Mouse (Mus musculus) thymus, adult 2 months (tissue): ENCODE measurements around the gene Carns1. TPM values are rescaled to one million over a fixed set of nuclear protein-coding genes. Genes with fewer than 3 reads are reported as not detected.
A peak's percentile ranks its signal among the peaks of the same experiment; 100 is the strongest.
"Not testable (repeated sequence)": the region's sequence is repeated elsewhere in the genome, so short reads cannot be mapped to it uniquely, and the experiment has no call there.

Experiments used
- DNase-seq: peaks from one replicate; pipeline ENCODE4 v3.0.0; 2021
- H3K27ac ChIP-seq: fragments of 200-500 bp; 2 replicates; pipeline ENCODE4 v1.5.1; 2012; ENCODE audit warnings: low read length, control low read depth; ENCODE audit not compliant: control insufficient read depth, insufficient read depth
- H3K27me3 ChIP-seq: fragments of 200-500 bp; 2 replicates; pipeline ENCODE4 v1.6.1; 2012; ENCODE audit warnings: mild to moderate bottlenecking, low read length, moderate library complexity, mixed read lengths; ENCODE audit not compliant: control insufficient read depth, insufficient read depth
- H3K36me3 ChIP-seq: fragments of 200-500 bp; 2 replicates; pipeline ENCODE4 v1.6.1; 2012; ENCODE audit warnings: mild to moderate bottlenecking, low read length, moderate library complexity; ENCODE audit not compliant: control insufficient read depth, insufficient read depth
- H3K4me1 ChIP-seq: fragments of 200-500 bp; replicated peaks from 2 replicates; pipeline ENCODE4 v1.6.1; 2012; ENCODE audit warnings: low read length; ENCODE audit not compliant: control insufficient read depth, insufficient read depth
- H3K4me3 ChIP-seq: fragments of 200-500 bp; 2 replicates; pipeline ENCODE4 v1.5.1; 2012; ENCODE audit warnings: mild to moderate bottlenecking, low read length, control low read depth, moderate library complexity; ENCODE audit not compliant: control insufficient read depth, insufficient read depth
- CTCF ChIP-seq: fragments of 200-500 bp; IDR thresholded peaks from 2 replicates; pipeline ENCODE4 v1.5.1; 2012; ENCODE audit warnings: mild to moderate bottlenecking, control low read depth, low read length, moderate library complexity, borderline replicate concordance; ENCODE audit not compliant: control insufficient read depth, poor library complexity, insufficient read depth; ENCODE audit errors: extremely low read depth
- POLR2A ChIP-seq: fragments of 200-500 bp; IDR thresholded peaks from 2 replicates; pipeline ENCODE4 v1.6.1; 2012; ENCODE audit warnings: mild to moderate bottlenecking, low read length, control low read depth, moderate library complexity; ENCODE audit not compliant: control insufficient read depth, poor library complexity, insufficient read depth; ENCODE audit errors: extremely low read depth
- WGBS: fragments of 180-500 bp; shearing (Covaris S2); methylation state at CpG from one replicate; pipeline ENCODE4 v1.1.7; 2018; 5-methylcytosine and 5-hydroxymethylcytosine counted together
- polyA plus RNA-seq: library from polyadenylated mRNA; depleted of rRNA; stranded (reverse); fragments of >200 nt; gene quantifications from 2 replicates; pipeline ENCODE4 v1.2.3, GENCODE M21; 2012

Carns1 gene
- polyA plus RNA-seq, 1 experiment = 95.5 TPM

DNA sequence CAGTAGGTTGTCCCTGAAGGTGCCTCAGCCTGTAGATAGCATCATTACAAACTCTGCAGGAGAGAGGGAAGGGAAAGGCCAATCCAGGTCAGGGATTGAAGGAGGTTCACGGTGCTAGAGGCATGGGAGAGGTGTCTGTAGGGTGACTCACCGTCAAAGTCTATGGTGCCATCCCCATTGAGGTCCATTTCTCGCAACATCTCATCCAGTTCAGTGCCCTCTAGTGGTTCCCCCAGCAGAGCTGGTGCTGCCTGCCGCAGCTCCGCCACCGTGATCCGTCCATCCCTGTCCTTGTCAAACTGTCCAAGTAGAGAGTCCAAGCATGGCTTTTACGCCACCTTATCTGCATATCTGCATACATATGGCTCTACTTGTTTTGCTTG, 39.3 kb downstream of the Carns1 start:
- H3K27ac ChIP-seq, H3K36me3 ChIP-seq, DNase-seq, H3K27me3 ChIP-seq, H3K4me3 ChIP-seq: not testable (repeated sequence)
- WGBS = 31% methylated on average over 8 of the region's 8 CpGs
- H3K4me1 ChIP-seq = peaks cover 14% of the 10 kb centered on the region; the same call in 1 of the 2 replicates
- TF ChIP-seq CTCF = peak; percentile 44; the same call in 1 of the 2 replicates

DNA sequence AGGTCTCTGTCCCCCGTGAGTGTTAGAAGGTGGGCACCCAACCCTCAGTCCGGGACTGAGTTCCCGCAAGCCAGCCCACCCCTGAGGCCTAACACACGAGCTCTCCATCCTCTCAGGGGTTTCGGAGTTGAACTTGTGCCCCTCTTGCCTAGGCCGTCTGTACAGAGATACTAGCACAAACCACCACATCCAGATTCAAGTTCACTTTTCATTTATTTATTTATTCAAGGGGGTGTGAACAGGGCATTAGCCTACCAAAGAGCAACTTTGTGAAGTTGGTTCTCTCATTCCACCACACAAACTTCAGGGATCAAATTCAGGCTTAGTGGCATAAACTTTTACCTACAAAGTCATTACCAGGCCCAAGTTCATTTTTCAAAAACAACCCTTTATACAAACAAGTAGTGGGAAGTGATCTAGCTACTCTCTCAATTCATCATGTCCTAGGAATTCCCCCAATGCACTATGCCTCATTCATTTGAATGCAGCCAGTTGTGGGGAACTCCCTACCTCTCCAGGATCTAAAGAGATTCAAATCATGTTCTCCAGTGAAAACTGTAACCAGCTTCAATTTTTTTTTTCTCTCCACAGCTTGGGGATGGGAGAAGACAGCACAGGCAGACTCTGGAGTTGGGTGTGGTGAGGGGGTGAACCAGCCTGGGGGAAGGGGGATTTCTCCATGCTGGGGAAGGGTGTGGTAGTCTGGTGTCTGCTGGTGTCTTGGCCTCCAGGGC, 39.9 kb downstream of the Carns1 start:
- 96% methylated on average over 6 of the region's 6 CpGs for WGBS

DNA sequence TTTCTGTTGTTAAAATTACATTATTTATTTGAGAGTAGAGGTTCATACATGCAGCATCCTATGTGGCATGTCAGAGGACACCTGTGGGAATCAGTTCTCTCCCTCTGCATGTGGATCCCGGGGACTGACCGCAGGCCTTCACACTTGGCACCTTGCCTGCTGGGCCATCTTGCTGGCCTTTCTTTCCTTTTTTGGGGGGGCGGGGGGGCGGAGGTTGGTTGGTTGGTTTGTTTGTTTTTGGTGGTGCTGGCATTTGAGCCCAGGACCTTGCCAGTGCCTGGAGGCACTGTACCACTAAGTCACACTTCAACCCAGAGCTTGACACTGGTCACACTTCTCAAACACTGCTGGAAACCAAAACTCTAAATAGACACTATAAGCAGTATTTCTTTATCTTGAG, 40.9 kb downstream of the Carns1 start:
- 94% methylated on average over 4 of the region's 4 CpGs for WGBS
- no peaks in the 10 kb centered on the region for H3K27me3 ChIP-seq
- no peak overlapping the region for H3K4me3 ChIP-seq
- H3K27ac ChIP-seq = no peak overlapping the region
- peaks cover 10% of the 10 kb centered on the region; the same call in 1 of the 2 replicates for H3K4me1 ChIP-seq
- TF ChIP-seq POLR2A (no peak), CTCF (no peak)
- DNase-seq = no peak
- H3K36me3 ChIP-seq = peaks cover 9% of the 10 kb centered on the region

More for the DNA sequence above, 39.9 kb downstream of the Carns1 start:
- H3K36me3 ChIP-seq, DNase-seq, H3K27ac ChIP-seq, H3K4me3 ChIP-seq, H3K27me3 ChIP-seq: not testable (repeated sequence)
- H3K4me1 ChIP-seq = peaks cover 11% of the 10 kb centered on the region; the same call in 1 of the 2 replicates

DNA sequence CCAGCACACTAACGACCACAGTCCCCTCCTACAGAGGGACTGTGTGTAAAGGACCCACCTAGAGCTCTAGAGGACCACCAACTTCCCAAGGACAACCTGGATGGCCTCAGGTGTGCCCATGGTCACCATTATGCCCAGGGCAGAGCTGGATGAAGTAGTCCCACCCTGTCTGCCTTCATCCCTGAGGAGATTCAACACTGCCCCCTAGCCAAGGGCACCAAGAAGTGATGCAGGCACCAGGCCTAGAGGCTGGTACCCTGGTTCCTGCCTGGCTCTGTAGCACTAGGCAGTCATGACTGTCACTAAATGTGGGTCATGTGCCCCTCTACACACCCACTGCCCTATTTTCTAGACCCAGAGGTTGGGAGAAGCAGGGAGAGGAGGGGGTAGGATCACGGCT, 43.5 kb downstream of the Carns1 start:
- Histone ChIP-seq H3K36me3 (peaks cover 12% of the 10 kb centered on the region), H3K4me1 (peaks cover 16% of the 10 kb centered on the region), H3K27ac (no peak overlapping the region), H3K4me3 (no peak overlapping the region), H3K27me3 (no peaks in the 10 kb centered on the region)
- DNase-seq = no peak
- 94% methylated on average over 2 of the region's 2 CpGs for WGBS
- TF ChIP-seq POLR2A (no peak), CTCF (0 out of 2 replicates have a peak, but pooled peaks have one; percentile 14)

DNA sequence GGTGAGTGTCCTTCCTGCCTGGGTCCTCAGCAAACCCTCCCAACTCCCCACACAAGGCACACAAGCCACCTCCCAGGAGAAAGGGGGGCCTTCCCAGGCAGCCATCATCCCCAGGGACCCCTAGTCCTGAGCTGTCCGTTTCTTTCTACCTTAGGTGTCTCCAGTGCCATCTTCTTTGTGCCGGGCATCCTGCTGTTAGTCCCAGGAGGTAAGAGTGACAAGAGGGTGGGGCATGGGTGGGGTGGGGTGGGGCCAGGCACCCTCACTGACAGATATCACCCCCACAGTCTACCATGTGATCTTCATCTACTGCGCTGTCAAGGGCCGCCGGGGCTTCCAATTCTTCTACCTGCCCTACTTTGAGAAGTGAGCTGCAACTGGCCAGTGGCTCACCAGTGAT, 44.2 kb downstream of the Carns1 start:
- Histone ChIP-seq H3K36me3 (peaks cover 12% of the 10 kb centered on the region), H3K4me1 (peaks cover 22% of the 10 kb centered on the region), H3K27ac (no peak overlapping the region), H3K4me3 (no peak overlapping the region), H3K27me3 (no peaks in the 10 kb centered on the region)
- no peak for DNase-seq
- WGBS = 98% methylated on average over 5 of the region's 5 CpGs
- no peak for TF ChIP-seq CTCF
- no peak for TF ChIP-seq POLR2A

DNA sequence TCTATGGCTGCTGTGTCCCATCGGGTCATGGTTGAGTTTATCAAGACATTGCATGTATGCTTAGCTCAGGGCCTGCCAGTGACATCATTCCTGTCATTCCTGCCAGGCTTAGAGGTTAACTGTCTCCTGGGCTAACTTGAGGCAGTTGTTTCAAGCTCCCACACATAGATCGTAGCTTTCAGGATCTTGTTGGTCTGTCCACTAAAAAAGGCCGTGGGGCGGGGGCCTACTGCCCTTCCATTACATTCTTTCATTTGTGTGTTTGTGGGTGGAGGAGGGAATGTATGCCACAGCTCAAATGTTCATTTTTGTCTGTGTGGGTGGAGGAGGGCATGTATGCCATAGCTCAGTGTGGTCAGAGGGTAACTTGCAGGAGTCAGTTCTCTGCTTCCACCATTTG, 45.2 kb downstream of the Carns1 start:
- TF ChIP-seq CTCF = no peak
- TF ChIP-seq POLR2A = no peak
- H3K36me3 ChIP-seq = peaks cover 12% of the 10 kb centered on the region
- H3K4me3 ChIP-seq = no peak overlapping the region
- no peak for DNase-seq
- H3K4me1 ChIP-seq = peaks cover 21% of the 10 kb centered on the region
- H3K27ac ChIP-seq = no peak overlapping the region
- 99% methylated on average over 4 of the region's 4 CpGs for WGBS
- H3K27me3 ChIP-seq = no peaks in the 10 kb centered on the region

DNA sequence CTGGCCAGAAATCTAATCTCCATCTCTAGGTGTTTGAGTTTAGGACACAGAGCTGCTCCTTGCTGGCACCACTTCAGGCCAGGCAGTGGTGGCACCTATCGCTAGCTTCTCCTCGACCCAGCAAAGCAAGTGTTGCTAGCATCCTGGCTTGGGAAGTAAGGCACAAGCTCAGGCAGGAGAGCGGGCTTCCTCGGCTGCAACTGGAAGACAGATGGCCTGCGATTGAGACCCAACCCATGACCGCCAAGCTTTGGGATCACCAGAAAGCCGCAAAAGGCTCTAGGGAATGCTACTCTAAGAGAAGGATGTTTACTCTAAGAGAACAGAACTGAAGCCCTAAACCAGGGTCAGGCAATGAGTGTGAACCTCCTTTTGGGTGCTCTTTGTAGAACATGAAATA, 45.8 kb downstream of the Carns1 start:
- no peak for TF ChIP-seq CTCF
- no peak for TF ChIP-seq POLR2A
- Histone ChIP-seq H3K36me3 (peaks cover 12% of the 10 kb centered on the region), H3K4me3 (no peak overlapping the region), H3K4me1 (peaks cover 18% of the 10 kb centered on the region), H3K27ac (no peak overlapping the region), H3K27me3 (no peaks in the 10 kb centered on the region)
- DNase-seq = no peak
- 95% methylated on average over 7 of the region's 7 CpGs for WGBS
